Mouse (Mus musculus): Measurements from ENCODE around the gene Rnf7.
A peak's percentile ranks its signal among the peaks of the same experiment; 100 is the strongest.

The Rnf7 gene

DNA sequence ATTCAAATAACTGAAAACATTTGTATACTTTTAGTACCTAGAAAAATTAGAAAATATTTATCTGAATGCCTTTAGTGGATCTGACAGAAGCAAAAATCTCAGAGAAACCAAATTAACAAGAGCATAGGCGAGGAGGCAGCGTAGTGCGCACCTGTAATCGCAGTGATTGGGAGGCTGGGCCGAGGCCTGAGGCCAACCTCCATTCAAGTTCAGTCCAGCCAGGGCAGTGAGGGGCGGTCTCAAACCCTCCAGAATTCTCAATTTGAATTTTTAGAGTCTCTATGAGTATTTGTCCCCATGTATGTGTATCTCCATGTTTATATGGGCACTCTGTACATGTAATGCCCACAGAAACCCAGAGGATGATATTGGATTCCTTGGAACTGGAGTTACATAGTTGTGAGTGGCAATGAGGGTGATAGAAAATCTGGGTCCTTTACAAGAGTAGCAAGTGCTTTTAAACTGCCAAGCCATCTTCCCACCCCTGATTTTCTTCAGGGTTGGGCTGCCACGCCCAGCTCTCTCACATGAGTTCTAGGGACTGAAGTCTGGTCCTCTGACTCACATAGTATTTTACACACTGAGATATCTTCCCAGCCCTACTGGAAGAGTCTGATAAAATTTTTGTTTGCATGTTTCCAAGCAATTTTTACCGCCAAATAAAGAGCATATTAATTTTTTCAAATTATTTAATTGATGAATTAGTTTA is 8.1 kb downstream of the Rnf7 start:
- no peak for DNase-seq (ENCODE audit: low spot score in 2 of 2)

DNA sequence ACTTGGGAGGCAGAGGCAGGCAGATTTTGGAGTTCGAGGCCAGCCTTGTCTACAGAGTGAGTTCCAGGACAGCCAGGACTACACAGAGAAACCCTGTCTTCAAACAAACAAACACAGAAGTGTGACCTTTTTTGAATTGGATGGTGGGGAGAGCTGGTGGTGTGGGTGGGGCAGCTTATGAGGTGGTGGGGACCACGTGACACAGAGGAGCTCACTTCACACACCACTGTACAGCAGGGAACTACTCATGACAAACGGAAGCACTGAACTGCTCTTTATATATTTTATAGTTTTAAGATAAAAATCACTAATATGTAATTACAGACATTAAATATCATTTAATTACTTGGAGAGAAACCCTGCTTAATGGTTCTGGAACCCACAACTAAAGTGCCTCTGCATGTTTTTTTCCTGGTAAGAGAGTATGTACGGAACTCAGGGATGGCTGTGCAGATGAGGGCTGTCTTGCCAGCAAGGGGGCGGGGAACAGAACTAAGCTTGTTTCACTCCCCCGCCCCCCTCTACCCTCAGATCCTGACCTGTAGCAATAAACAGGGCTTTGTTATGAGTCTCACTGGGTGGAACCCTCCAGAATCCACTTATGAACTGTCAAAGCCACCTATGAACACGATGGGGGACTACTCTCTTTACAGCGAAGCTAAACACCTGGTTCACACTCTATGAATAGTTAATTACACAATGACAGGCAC is 8.8 kb downstream of the Rnf7 start:
- DNase-seq (ENCODE audit: low spot score in 2 of 2): no peak

DNA sequence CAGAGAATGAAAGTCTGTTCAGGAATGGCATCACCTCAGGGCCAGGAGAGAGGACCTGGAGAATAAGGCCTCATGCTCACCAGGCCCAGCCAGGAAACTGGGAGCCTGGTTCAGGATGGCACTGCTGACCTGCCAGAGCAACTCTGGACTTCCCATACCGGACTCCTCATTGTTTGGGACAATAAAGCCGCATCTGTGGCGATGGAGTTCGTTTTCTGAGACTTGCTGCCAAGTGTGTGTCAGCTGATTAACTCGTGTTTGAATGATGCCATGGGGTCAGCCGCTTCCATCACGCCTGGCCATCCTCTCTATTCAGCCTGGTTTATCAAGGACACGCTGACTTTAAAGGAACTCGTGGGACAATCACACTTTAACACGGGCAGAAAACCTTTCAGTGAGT is 14.8 kb downstream of the Rnf7 start:
- no peak for DNase-seq (ENCODE audit: low spot score in 2 of 2)

DNA sequence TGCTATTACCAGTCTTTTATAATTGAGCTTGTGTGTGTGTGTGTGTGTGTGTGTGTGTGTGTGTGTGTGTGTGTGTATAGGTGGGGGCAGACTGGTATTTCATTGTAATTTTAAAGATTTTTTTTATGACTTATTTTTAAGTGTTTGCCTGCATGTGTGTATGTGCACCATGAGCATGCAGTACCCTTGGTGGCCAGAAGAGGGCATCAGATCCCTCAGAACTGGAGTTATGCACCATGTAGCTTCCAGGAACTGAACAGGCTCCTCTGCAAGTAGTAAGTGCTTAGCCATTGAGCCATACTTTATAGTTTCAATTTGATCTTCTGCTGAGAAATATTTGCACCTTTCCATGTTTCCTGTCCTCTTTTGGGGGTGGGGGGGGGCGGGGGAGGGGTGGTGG is 16.9 kb downstream of the Rnf7 start:
- no peak for DNase-seq (ENCODE audit: low spot score in 2 of 2)

DNA sequence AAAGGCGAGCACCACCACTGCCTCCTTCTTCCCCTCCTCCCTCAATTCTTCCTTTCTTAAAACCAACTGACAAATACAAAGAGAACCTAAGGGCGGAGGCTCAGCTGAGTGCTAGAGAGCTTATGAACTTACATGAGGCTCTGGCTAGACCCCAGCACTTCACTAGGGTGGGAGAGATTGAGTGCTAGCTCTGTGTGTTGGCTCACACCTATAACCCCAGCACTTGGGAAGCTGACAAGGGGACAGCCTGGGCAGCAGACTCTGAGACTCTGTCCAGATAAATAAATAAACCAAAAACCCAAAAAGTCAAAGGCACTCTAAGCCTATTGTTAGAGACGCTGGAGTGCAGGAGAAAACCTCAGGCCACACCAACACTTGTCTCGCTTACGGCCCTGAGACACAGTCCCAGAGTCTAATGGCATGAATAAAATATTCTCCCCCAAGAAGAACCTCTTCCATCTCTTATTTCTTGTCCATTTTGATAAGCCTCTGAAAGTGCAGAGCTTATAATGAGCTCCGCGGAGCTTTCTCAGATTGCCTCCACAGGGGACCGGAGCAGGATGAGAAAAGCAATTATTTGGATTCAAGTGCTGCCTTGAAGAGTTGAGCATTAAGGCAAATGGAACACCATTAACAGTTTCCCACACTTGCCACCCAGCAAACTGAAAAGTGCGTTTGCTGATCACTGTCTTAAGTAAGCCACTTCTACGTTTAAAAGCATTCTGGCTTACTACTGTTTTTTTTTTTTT is 18.2 kb downstream of the Rnf7 start:
- no peak for DNase-seq (ENCODE audit: low spot score in 2 of 2)

DNA sequence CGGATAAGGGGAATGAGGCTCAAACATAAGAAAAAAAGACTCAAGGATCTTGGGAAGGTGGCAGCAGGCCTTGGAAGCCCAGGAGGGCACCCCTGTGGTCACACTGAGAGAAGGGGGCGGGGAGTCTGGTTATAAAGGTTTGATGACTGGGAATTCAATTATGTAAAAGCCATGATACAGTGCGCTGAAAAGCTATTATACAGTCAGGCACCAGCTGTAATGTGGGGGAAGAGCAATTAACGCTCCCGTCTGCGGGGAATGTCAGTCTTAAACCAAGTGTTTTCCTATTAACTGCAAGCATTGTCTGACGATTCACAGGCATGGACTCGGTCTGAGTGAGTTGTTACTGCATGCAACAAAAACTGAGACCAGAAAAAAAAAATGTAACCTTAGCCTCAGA is 22.9 kb downstream of the Rnf7 start:
- no peak for DNase-seq (ENCODE audit: low spot score in 2 of 2)

DNA sequence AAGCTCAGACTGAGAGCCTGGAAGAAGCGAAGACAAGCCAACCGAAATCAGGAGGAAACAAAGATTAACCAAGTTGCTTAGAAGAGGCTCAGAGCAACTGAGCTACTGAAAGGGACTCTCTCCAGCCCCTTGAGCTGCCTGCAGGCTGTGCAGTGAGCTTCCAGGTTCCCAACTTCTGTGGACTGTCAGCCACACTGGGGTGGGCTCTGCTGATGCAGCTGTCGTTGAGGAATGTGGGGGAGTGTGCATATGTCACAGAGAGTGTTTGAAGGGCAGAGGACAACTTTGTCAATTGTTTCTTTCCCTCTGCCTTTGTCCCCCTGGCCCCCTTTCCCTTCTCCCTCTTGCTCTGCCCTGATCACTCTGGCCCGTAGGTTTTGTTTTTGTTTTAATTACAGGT is 25.5 kb downstream of the Rnf7 start:
- DNase-seq (ENCODE audit: low spot score in 2 of 2): no peak

DNA sequence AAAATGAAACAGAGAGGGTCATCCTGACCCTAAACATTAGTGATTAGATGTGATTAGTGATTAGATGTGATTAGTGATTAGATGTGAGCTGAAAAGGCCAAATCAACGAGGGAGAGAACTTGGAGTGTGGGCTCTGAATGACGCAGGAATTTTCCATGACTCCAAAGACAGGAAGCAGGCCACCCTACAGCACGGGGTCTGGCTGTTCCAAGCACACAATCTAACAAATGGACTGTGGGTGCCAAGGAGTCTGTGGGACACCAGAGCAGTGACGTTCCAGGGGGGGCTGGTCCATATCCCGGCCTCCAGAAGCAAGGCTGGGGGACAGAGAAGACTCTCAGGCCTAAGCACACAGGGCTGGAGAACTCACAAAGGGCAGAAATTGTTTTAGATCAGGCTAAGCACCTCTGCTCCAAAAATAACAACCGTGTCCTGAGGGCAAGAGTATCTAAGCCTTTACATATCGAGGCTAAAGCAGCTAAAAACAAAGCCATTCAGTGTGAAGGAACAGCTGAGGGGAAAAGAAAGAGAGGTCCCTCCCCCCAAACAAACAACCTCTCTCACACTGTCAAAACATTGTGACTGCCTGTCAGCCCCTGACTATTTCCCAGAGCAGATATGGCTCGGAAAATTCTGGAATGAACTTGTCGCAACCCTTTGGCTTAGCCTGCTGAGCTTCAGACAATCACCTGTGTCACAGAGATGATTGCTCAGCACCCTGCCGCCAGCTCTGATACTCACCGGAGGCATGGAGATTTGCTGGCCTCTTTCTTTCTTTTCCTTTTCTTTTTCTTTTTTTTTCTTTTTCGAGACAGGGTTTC is 27.4 kb downstream of the Rnf7 start:
- no peak for DNase-seq (ENCODE audit: low spot score in 2 of 2)

DNA sequence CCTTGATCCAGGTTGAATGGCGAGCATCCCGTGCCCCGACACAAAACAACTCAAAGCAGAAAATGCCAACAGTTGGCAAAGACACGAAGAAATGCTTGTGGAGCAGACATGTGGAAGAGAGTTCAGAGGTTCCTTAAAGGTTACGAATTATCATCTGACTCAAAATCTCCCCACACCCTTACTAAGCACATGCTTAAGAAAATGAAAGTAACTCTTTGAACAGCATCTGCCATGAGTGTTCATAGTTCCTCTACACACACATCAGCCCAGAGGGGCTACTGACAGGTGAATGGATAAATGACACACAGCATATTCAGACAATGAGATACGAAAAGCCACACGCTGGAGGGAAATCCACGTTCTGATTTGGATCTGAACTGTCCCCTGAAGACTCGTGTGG is 29.0 kb downstream of the Rnf7 start:
- no peak for DNase-seq (ENCODE audit: low spot score in 2 of 2)

DNA sequence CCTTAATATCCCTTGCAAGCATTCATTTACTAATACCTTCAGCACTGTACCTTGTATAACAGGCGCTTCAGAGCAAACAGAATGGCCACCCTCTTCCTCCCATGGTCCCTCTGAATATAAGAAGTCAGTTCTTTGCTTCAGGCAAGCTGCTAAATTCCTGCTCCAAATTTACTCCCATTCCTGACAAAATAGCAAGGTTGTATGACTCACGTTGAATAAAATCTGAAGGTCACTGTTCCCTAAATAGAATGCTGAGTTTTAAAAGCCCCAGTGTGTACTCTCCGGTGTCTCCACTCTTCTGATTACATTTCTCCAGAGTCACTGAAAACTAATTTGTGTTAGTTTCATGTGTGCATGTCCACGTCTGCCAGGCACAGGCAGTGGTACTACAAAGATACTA is 33.1 kb downstream of the Rnf7 start:
- no peak for DNase-seq (ENCODE audit: low spot score in 2 of 2)

DNA sequence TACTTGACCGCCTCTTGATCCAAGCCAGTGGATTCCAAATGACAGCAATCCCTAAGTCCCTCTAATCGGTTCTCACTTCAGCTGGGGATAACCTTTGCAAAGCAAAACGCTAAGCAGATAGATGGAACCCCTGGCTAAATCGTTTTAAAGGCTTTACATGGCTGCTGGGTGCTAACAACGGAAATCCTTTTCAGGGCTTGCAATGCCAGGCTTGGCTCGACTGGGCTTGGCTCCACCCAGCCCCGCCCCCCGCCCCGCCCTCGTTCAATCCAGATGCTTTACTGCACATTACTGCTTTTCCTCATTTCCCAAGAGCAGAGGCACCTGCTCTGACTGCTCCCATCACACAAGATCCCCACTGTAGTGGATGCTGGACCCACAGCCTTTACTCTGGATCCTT is 36.4 kb downstream of the Rnf7 start:
- DNase-seq (ENCODE audit: low spot score in 2 of 2): no peak

DNA sequence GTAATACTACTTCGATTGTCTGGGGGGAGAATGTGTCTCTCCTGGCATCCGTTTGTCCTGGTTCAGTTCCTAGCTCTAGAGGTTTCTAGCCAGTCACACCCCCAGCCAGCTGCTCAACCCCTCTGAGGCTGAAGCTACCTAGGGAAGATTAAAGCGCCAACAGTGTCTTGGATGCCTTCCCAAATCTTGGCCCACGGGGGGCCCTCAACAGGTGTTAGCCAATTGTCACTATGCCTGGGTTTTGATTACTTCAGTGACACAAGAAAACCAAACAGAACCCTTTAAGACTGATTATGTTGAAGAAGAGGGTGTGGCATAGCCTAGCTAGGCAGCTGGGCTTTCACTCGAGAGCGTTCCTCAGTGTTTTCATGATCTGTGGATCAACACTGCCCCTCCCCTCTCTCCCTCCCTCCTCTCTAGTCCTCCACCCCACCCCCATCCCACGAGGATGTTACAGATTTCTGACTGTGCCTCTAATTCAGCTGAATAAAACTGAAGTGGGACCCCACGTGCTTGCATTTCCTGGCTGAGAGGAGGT is 40.1 kb downstream of the Rnf7 start:
- peak in 1 of 2 experiments; percentile 32 for DNase-seq (ENCODE audit: low spot score in 2 of 2)

DNA sequence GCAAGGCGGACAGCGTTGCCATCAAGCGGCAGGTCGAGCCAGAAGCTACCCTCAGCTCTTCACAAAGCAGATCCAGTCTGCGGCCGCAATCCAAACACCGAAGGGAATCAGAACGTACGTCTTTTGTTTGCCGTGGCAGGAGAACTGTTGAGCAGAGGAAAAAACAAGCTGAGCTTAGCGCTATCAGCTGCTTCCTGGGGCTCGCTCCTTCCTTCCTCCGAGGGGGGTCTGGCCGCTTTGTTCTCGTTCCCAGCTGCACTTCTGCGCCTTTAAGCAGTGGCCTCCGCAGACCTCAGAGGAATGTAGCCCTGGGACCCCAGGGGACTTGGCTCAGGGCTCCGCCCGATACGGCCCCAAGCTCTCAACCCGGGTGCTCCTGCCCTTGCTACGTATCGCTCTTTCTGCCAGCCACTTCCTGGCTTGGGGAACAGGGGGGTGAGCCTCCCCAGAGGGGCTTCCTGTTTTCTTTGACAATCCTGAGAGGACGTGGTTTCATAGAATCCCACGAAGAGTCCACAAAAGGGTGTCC is 40.6 kb downstream of the Rnf7 start:
- peak; percentile 39 to 49 for DNase-seq (ENCODE audit: low spot score in 2 of 2)

DNA sequence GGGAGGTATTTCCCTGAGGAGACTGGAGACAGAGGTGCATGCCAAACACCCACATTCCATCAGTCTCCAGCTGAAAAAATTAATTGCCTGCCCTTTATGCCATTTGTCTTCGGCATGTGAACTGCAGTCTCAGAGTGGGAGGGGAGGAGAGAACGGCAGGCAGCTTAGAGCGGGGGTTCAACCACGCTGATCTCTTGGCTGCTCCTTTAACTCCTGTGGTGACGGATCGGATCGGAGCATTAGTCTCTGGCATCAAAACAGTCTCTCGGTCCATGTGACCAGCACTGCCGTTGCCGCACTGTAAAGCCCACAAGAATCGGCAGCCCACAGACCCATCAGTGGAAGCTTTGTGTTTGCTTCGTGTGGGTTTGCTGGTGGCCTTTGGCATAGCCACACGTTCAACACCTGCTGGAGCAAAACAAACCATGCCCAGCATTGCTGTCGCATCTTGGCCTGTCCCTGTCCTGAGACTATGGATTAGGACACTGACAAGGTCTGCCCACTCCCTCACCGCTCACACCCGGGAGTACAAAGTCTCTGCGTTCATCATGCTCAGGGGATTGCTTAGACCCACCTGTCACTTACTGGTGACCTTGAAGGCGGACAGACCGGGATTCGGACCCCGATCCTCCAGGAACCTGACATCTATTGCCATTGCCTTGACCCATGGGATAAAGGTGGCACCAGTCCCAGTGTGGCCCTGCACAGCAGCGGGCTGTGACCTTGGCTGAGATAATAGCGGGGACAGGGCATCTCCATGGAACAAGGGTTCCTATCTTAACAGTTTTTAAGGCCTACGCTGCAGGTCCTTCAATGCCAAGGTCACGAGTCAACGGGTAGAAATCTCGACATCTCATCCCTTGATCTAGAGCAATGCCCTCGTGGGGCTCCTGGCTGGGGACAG is 41.3 kb downstream of the Rnf7 start:
- DNase-seq (ENCODE audit: low spot score in 2 of 2): peak in 1 of 2 experiments; percentile 23

DNA sequence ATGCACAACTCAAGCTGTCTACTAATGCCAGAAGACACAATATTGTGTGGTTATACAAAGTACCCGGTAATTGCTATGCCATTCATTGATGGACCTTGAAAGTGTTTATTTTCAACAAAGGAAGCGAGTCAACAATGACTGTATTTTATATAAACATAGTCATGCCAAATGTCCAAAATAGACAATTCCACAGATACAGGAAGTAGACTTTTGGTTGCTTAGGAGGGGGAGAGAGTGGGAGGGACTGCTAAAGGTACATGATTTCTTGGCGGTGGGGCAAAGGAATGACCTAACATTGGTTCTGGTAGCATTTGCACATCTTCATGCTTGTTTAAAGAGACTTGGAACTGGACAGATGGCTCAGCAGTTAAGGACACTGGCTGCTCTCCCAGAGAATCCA is 45.9 kb downstream of the Rnf7 start:
- no peak for DNase-seq (ENCODE audit: low spot score in 2 of 2)

DNA sequence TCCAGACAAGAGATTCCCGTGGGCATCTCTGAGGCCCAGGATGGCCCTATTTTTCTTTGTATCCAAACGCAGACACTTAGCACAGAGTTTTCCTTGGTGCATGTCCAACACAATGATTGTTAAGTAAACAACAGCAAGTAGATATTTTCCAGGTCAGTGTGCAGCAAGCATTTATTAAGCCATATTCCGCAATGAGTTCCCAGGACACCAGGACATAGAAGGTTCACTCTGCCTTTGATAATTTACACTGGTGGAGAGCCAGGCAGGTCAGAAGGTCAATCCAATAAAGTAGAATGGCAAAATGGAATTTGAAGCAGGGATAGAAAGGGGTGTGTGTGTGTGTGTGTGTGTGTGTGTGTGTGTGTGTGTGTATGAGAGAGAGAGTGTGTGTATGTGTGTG is 47.4 kb downstream of the Rnf7 start:
- DNase-seq (ENCODE audit: low spot score in 2 of 2): no peak

DNA sequence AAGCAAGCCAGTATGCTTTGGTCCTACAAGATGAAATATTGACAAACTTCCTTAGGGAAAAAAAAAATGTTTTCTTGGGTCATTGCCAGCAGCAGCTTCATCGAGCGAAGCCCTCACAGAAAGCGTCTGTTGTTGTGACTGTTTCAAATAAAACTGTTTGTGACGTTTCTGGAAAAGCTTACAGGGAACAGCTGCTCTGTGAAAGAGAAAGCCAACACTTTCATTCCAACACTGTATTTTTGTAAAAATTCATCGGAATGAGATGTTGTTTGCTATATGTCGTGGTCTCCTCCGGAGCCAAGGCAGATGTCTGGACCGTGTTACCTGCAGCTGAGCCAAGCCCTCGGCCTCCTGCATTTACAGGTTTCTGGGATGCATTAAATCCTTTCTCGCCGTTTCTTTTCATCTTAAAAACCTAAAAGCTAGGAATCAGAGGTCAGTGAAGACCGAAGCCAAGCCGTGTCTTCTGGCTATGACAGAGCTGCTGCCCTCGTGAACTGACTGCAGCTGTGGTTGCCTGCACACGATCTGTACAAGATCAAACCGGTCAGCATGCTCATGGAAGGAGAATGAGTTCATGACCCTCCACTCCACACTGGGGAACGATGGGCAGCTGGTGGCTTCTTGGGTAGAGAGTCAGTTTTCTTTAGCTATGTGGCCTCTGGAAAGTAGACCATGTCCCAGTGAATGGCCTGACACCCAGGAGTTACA is 50.0 kb downstream of the Rnf7 start:
- no peak for DNase-seq (ENCODE audit: low spot score in 2 of 2)

DNA sequence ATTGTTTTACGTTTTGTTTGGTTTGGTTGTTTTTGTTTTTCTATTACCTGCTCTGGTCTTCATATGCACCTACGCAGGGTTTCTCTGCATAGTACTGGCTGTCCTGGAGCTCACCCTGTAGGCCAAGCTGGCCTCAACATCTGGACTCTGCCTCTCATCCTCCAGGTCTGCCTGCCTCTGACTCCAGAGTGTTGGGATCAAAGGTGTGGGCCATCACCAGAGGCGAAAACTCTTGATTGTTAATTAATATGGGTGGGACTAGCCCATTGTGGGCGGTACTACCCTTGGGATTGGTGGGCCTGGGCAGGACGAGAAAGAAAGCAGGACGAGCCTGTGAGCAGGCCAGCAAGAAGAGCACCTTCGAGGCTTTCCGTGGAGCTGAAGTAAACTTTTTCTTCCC is 54.4 kb downstream of the Rnf7 start:
- peak in 1 of 2 experiments; percentile 6 for DNase-seq (ENCODE audit: low spot score in 2 of 2)

Data from urinary bladder, postnatal 36 days (tissue).